ENCODE assay signal across 11 mouse cellular contexts in the genomic region with DNA sequence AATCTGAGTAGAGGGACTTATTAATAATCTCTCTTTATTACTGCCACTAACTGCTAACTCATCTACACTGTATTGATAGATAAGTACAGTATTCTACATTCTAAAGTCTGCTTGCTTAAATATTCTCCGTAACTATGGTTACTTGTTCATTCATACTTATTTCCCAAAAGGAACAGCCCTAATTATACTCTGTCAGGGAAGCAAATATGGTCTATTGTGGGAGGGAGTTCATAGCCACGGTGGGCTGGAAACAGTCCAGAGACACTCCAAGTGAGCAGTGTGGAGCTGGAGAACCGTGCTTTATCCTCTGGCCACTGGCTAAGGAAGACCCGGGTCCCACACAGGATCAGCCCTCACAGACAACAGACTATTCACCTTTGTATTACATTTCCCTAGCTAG. TPM values are rescaled to one million over a fixed set of nuclear protein-coding genes. Genes with fewer than 3 reads are reported as not detected.
DNase-seq lines count a peak whose midpoint lies in the region; ATAC-seq and TF ChIP-seq lines count a peak whose summit lies in the region.
"Had no signal": no experiment of that assay in that cellular context is flagged by ENCODE, and none has a peak within 500 bp of the region (broad histone marks: within the 10 kb centered on the region; RNA-seq: fewer than 3 reads in every experiment).

No protein-coding gene starts in this region.

- no peaks in the 10 kb centered on the region for H3K9me3 ChIP-seq in forebrain, embryonic 14.5 days (replicated peaks; ENCODE audit: control insufficient read depth, low read length)
- no peaks in the 10 kb centered on the region for H3K9me3 ChIP-seq in forebrain, embryonic 10.5 days
- no peaks in the 10 kb centered on the region for H3K9me3 ChIP-seq in midbrain, postnatal 0 days (ENCODE audit: low read length)

- H3K27me3 ChIP-seq in forebrain, embryonic 14.5 days (replicated peaks; ENCODE audit: control insufficient read depth, insufficient read depth, low read length) = no peaks in the 10 kb centered on the region
- no peaks in the 10 kb centered on the region for H3K27me3 ChIP-seq in forebrain, embryonic 10.5 days (ENCODE audit: poor library complexity, severe bottlenecking)
- H3K27me3 ChIP-seq in midbrain, postnatal 0 days (ENCODE audit: insufficient read depth, low read length) = no peaks in the 10 kb centered on the region

- H3K36me3 ChIP-seq in forebrain, embryonic 14.5 days (ENCODE audit: control insufficient read depth, insufficient read depth, low read length) = peaks cover 26% of the 10 kb centered on the region; the same call in 1 of the 2 replicates
- peaks cover 25% of the 10 kb centered on the region for H3K36me3 ChIP-seq in forebrain, embryonic 10.5 days (replicated peaks)
- peaks cover 45% of the 10 kb centered on the region for H3K36me3 ChIP-seq in midbrain, postnatal 0 days (ENCODE audit: insufficient read depth, low read length)

- no peak for TF ChIP-seq CTCF in midbrain, postnatal 0 days (IDR thresholded peaks at IDR 0.05)

- peak; percentile 70; the same call in 1 of the 2 replicates for ATAC-seq in forebrain, embryonic 14.5 days
- ATAC-seq in midbrain, postnatal 0 days (ENCODE audit: low FRiP score) = no peak

- peak; percentile 53 for DNase-seq in forebrain, embryonic 14.5 days (ENCODE audit: low spot score)
- DNase-seq in forebrain, embryonic 10.5 days (ENCODE audit: extremely low spot score, low spot score) = no peak
- peak; percentile 27 for DNase-seq in kidney, postnatal 10 days
- DNase-seq in kidney, adult 18-20 months = no peak
- peak; percentile 19 for DNase-seq in right cerebral cortex, adult 18-20 months
- DNase-seq in right cerebral cortex, postnatal 14 days = no peak
- peak; percentile 40 for DNase-seq in midbrain, postnatal 0 days (ENCODE audit: low spot score)
- DNase-seq in left cerebral cortex, adult 9 months (ENCODE audit: low spot score in 2 of 2) = no peak
- DNase-seq: adrenal gland, adult 8-10 months; cerebellum, adult 9-10 months had no signal

- H3K27ac ChIP-seq in forebrain, embryonic 14.5 days (ENCODE audit: low read depth, low read length) = no peak overlapping the region
- H3K27ac ChIP-seq in forebrain, embryonic 10.5 days = no peak overlapping the region
- no peak overlapping the region for H3K27ac ChIP-seq in midbrain, postnatal 0 days (ENCODE audit: low read depth, low read length)

- H3K4me2 ChIP-seq in forebrain, embryonic 14.5 days (ENCODE audit: low read length) = no peak overlapping the region
- H3K4me2 ChIP-seq in midbrain, postnatal 0 days (ENCODE audit: low read depth, low read length, poor library complexity, severe bottlenecking) = no peak overlapping the region

- H3K4me3 ChIP-seq in forebrain, embryonic 14.5 days (ENCODE audit: low read depth, low read length) = no peak overlapping the region
- no peak overlapping the region for H3K4me3 ChIP-seq in forebrain, embryonic 10.5 days
- no peak overlapping the region for H3K4me3 ChIP-seq in midbrain, postnatal 0 days (ENCODE audit: low read depth, low read length)
- H3K4me3 ChIP-seq: erythroblast, embryonic 14.5 days had no signal

- WGBS in forebrain, embryonic 14.5 days = 21% methylated on average over 4 of the region's 4 CpGs
- WGBS in forebrain, embryonic 10.5 days = 89% methylated on average over 4 of the region's 4 CpGs
- 45% methylated on average over 4 of the region's 4 CpGs for WGBS in midbrain, postnatal 0 days

- 0 out of 2 replicates have a peak, but pooled peaks cover 2% of the 10 kb centered on the region for H3K4me1 ChIP-seq in forebrain, embryonic 14.5 days (ENCODE audit: control insufficient read depth, insufficient read depth, low read length)
- H3K4me1 ChIP-seq in forebrain, embryonic 10.5 days = no peaks in the 10 kb centered on the region
- no peaks in the 10 kb centered on the region; the same call in 1 of the 2 replicates for H3K4me1 ChIP-seq in midbrain, postnatal 0 days (ENCODE audit: insufficient read depth, low read length)

- H3K9ac ChIP-seq in forebrain, embryonic 14.5 days (ENCODE audit: low read length) = no peak overlapping the region
- no peak overlapping the region for H3K9ac ChIP-seq in midbrain, postnatal 0 days (replicated peaks; ENCODE audit: low read length, poor library complexity, severe bottlenecking)

RNA-seq across cellular contexts. Expression of gene Ap1s3, which starts 38.9 kb away (rescaled TPM):
- polyA plus RNA-seq in forebrain, embryonic 14.5 days (2014; fragmentation: Nextera tagmentation; extraction: Ambion mirVana) = 0.13 TPM in 1 of 2 replicates, not detected in the other
- polyA plus RNA-seq in forebrain, embryonic 10.5 days (2016; fragmentation: Nextera tagmentation; extraction: Ambion mirVana) = 0.31 and 0.47 TPM in 2 replicates
- 0.57 and 0.82 TPM in 2 replicates for total RNA-seq in midbrain, postnatal 0 days (2014; rRNA removed)
- polyA plus RNA-seq in midbrain, postnatal 0 days (2015; fragmentation: Nextera tagmentation; extraction: Ambion mirVana) = 0.12 and 0.35 TPM in 2 replicates

Comparison
In these comparisons a context has a peak if more than half of its experiments do, and no peak if none do; other contexts are left out.
1. DNase-seq: peak in forebrain, embryonic 14.5 days (single experiment), kidney, postnatal 10 days (single experiment), right cerebral cortex, adult 18-20 months (single experiment) and midbrain, postnatal 0 days (single experiment); none in forebrain, embryonic 10.5 days (single experiment), kidney, adult 18-20 months (single experiment), right cerebral cortex, postnatal 14 days (single experiment) and left cerebral cortex, adult 9 months (0 of 2).